Mouse (Mus musculus) midbrain, embryonic 10.5 days (tissue): ENCODE measurements around the gene Tsr2. TPM values are rescaled to one million over a fixed set of nuclear protein-coding genes. Genes with fewer than 3 reads are reported as not detected.

Source experiments
- DNase-seq: peaks from one replicate; pipeline ENCODE4 v3.0.0-alpha.2; 2017; ENCODE audit warnings: low spot score
- H3K27ac ChIP-seq: fragments of 300-500 bp; sonication (generic); replicated peaks from 2 replicates; pipeline ENCODE4 v1.5.1; 2016; ENCODE audit warnings: mild to moderate bottlenecking
- H3K27me3 ChIP-seq: fragments of 300-500 bp; sonication (generic); 2 replicates; pipeline ENCODE4 v1.6.1; 2016; ENCODE audit warnings: low read depth, mild to moderate bottlenecking; ENCODE audit not compliant: poor library complexity, severe bottlenecking
- H3K36me3 ChIP-seq: fragments of 300-500 bp; sonication (generic); 2 replicates; pipeline ENCODE4 v1.6.1; 2016; ENCODE audit warnings: mild to moderate bottlenecking, moderate library complexity
- H3K4me1 ChIP-seq: fragments of 300-500 bp; sonication (generic); 2 replicates; pipeline ENCODE4 v1.6.1; 2016
- H3K4me3 ChIP-seq: fragments of 300-500 bp; sonication (generic); 2 replicates; pipeline ENCODE4 v1.5.1; 2016; ENCODE audit warnings: mild to moderate bottlenecking, moderate library complexity
- H3K9me3 ChIP-seq: fragments of 300-500 bp; sonication (generic); replicated peaks from 2 replicates; pipeline ENCODE4 v1.6.1; 2016; ENCODE audit warnings: mild to moderate bottlenecking
- WGBS: fragments of 180-500 bp; shearing (Covaris S2); methylation state at CpG from one replicate; pipeline ENCODE4 v1.1.7; 2016; 5-methylcytosine and 5-hydroxymethylcytosine counted together
- polyA plus RNA-seq: library from polyadenylated mRNA; unstranded; fragments of >200 nt; fragmentation: Nextera tagmentation; extraction: Ambion mirVana; gene quantifications from 2 replicates; pipeline ENCODE4 v1.2.1, GENCODE M21; 2016

Tsr2 gene
- polyA plus RNA-seq, 1 experiment from 2014 or later = 60.9 TPM

- Histone ChIP-seq H3K4me3 (no peak overlapping the region), H3K27me3 (peaks cover 51% of the 10 kb centered on the region), H3K4me1 (no peaks in the 10 kb centered on the region), H3K9me3 (no peaks in the 10 kb centered on the region), H3K36me3 (peaks cover 47% of the 10 kb centered on the region), H3K27ac (no peak overlapping the region)
- DNase-seq = no peak
- WGBS = 86% methylated on average over 7 of the region's 7 CpGs
Measured at GRCm38 (mm10) chrX:151066071-151066666, 30.2 kb downstream of the Tsr2 start.

- no peak overlapping the region for H3K27ac ChIP-seq
- no peaks in the 10 kb centered on the region for H3K4me1 ChIP-seq
- no peak overlapping the region for H3K4me3 ChIP-seq
- H3K36me3 ChIP-seq = peaks cover 16% of the 10 kb centered on the region
- no peak for DNase-seq
- H3K27me3 ChIP-seq = peaks cover 37% of the 10 kb centered on the region
- H3K9me3 ChIP-seq = no peaks in the 10 kb centered on the region
- 80% methylated on average over 3 of the region's 3 CpGs for WGBS
Measured at GRCm38 (mm10) chrX:151061615-151062299, 34.6 kb downstream of the Tsr2 start.

- Histone ChIP-seq H3K27me3 (peaks cover 40% of the 10 kb centered on the region), H3K36me3 (0 out of 2 replicates have a peak, but pooled peaks cover 10% of the 10 kb centered on the region), H3K4me3 (no peak overlapping the region), H3K4me1 (peaks cover 2% of the 10 kb centered on the region; the same call in 1 of the 2 replicates), H3K27ac (no peak overlapping the region), H3K9me3 (no peaks in the 10 kb centered on the region)
- no peak for DNase-seq
- 88% methylated on average over 1 of the region's 1 CpGs for WGBS
Measured at GRCm38 (mm10) chrX:151059346-151059745, 37.0 kb downstream of the Tsr2 start.

- Histone ChIP-seq H3K27ac (no peak overlapping the region), H3K4me3 (no peak overlapping the region), H3K4me1 (peaks cover 3% of the 10 kb centered on the region; the same call in 1 of the 2 replicates), H3K27me3 (peaks cover 63% of the 10 kb centered on the region), H3K36me3 (0 out of 2 replicates have a peak, but pooled peaks cover 10% of the 10 kb centered on the region), H3K9me3 (no peaks in the 10 kb centered on the region)
- no peak for DNase-seq
- 31% methylated on average over 1 of the region's 1 CpGs for WGBS
Measured at GRCm38 (mm10) chrX:151055559-151055958, 40.8 kb downstream of the Tsr2 start.

GRCm38 (mm10) chrX:151054489-151054888, 41.9 kb downstream of the Tsr2 start:
- Histone ChIP-seq H3K36me3 (0 out of 2 replicates have a peak, but pooled peaks cover 13% of the 10 kb centered on the region), H3K4me1 (peaks cover 13% of the 10 kb centered on the region), H3K9me3 (no peaks in the 10 kb centered on the region), H3K4me3 (no peak overlapping the region), H3K27me3 (peaks cover 69% of the 10 kb centered on the region), H3K27ac (no peak overlapping the region)
- no peak for DNase-seq
- 80% methylated on average over 5 of the region's 6 CpGs for WGBS

- peaks cover 29% of the 10 kb centered on the region for H3K4me1 ChIP-seq
- no peak overlapping the region for H3K27ac ChIP-seq
- H3K9me3 ChIP-seq = peaks cover 10% of the 10 kb centered on the region; the same call in 1 of the 2 replicates
- no peak for DNase-seq
- 0 out of 2 replicates have a peak, but pooled peaks cover 3% of the 10 kb centered on the region for H3K36me3 ChIP-seq
- 69% methylated on average over 7 of the region's 7 CpGs for WGBS
- peaks cover 72% of the 10 kb centered on the region for H3K27me3 ChIP-seq
- no peak overlapping the region for H3K4me3 ChIP-seq
Measured at GRCm38 (mm10) chrX:151050337-151050736, 46.0 kb downstream of the Tsr2 start.

- no peak for DNase-seq
- peaks cover 29% of the 10 kb centered on the region for H3K4me1 ChIP-seq
- H3K36me3 ChIP-seq = 0 out of 2 replicates have a peak, but pooled peaks cover 3% of the 10 kb centered on the region
- H3K27me3 ChIP-seq = peaks cover 74% of the 10 kb centered on the region
- WGBS = 43% methylated on average over 8 of the region's 8 CpGs
- H3K9me3 ChIP-seq = peaks cover 10% of the 10 kb centered on the region; the same call in 1 of the 2 replicates
- no peak overlapping the region for H3K27ac ChIP-seq
- peak overlapping the region; percentile 76 for H3K4me3 ChIP-seq
Measured at GRCm38 (mm10) chrX:151049661-151050215, 46.6 kb downstream of the Tsr2 start.

- 0 out of 2 replicates have a peak, but pooled peaks cover 3% of the 10 kb centered on the region for H3K36me3 ChIP-seq
- DNase-seq = peak; percentile 48
- peaks cover 26% of the 10 kb centered on the region for H3K4me1 ChIP-seq
- peaks cover 52% of the 10 kb centered on the region; the same call in 1 of the 2 replicates for H3K27me3 ChIP-seq
- 28% methylated on average over 56 of the region's 56 CpGs for WGBS
- H3K9me3 ChIP-seq = peaks cover 10% of the 10 kb centered on the region; the same call in 1 of the 2 replicates
- H3K4me3 ChIP-seq = peak overlapping the region; percentile 76
- H3K27ac ChIP-seq = peak overlapping the region; percentile 93
Measured at GRCm38 (mm10) chrX:151047431-151048058, 48.8 kb downstream of the Tsr2 start.

- peak overlapping the region; percentile 93 for H3K27ac ChIP-seq
- H3K36me3 ChIP-seq = 0 out of 2 replicates have a peak, but pooled peaks cover 3% of the 10 kb centered on the region
- peak overlapping the region; percentile 76 for H3K4me3 ChIP-seq
- peaks cover 26% of the 10 kb centered on the region for H3K4me1 ChIP-seq
- peak; percentile 87 for DNase-seq
- peaks cover 50% of the 10 kb centered on the region; the same call in 1 of the 2 replicates for H3K27me3 ChIP-seq
- WGBS = 25% methylated on average over 55 of the region's 62 CpGs
- H3K9me3 ChIP-seq = peaks cover 10% of the 10 kb centered on the region; the same call in 1 of the 2 replicates
Measured at GRCm38 (mm10) chrX:151046777-151047430, 49.4 kb downstream of the Tsr2 start.

- peak overlapping the region; percentile 93 for H3K27ac ChIP-seq
- H3K4me1 ChIP-seq = peaks cover 26% of the 10 kb centered on the region
- WGBS = 40% methylated on average over 11 of the region's 11 CpGs
- H3K27me3 ChIP-seq = peaks cover 44% of the 10 kb centered on the region; the same call in 1 of the 2 replicates
- H3K4me3 ChIP-seq = peak overlapping the region; percentile 76
- H3K9me3 ChIP-seq = peaks cover 10% of the 10 kb centered on the region; the same call in 1 of the 2 replicates
- 0 out of 2 replicates have a peak, but pooled peaks cover 3% of the 10 kb centered on the region for H3K36me3 ChIP-seq
- DNase-seq = no peak
Measured at GRCm38 (mm10) chrX:151046321-151046720, 50.0 kb downstream of the Tsr2 start.

- Histone ChIP-seq H3K4me3 (peak within 1 kb of the TSS; percentile 76), H3K9me3 (peaks cover 10% of the 10 kb centered on the region; the same call in 1 of the 2 replicates), H3K27me3 (peaks cover 40% of the 10 kb centered on the region; the same call in 1 of the 2 replicates), H3K36me3 (0 out of 2 replicates have a peak, but pooled peaks cover 3% of the 10 kb centered on the region), H3K4me1 (peaks cover 26% of the 10 kb centered on the region), H3K27ac (peak within 1 kb of the TSS; percentile 93)
- no peak for DNase-seq
- 92% methylated on average over 8 of the region's 8 CpGs for WGBS
Measured at GRCm38 (mm10) chrX:151045850-151046249, 50.5 kb downstream of the Tsr2 start, which contains the start of gene Fgd1. Gene Fgd1, plus strand, starts transcription at chrX:151046150.

- no peak for DNase-seq
- Histone ChIP-seq H3K9me3 (no peaks in the 10 kb centered on the region), H3K4me1 (no peaks in the 10 kb centered on the region; the same call in 1 of the 2 replicates), H3K27ac (no peak overlapping the region), H3K36me3 (no peaks in the 10 kb centered on the region), H3K27me3 (peaks cover 18% of the 10 kb centered on the region), H3K4me3 (no peak overlapping the region)
- WGBS = 51% methylated on average over 5 of the region's 5 CpGs
Measured at GRCm38 (mm10) chrX:151041223-151041622, 55.1 kb downstream of the Tsr2 start.
